Mouse (Mus musculus): ENCODE results near the gene Sem1. TPM values are rescaled to one million over a fixed set of nuclear protein-coding genes. Genes with fewer than 3 reads are reported as not detected.

Sem1 gene
- total RNA-seq (2021) = 100 to 1,000 TPM in 1 of 2 experiments, 10 to 100 TPM in 1; 92.7 to 105 TPM
- 33.3 and 44.7 TPM in 2 replicates for polyA plus RNA-seq (2012; rRNA removed)
- long read RNA-seq, transcript Sem1-201 (3 exons, 1,472 nt) = major isoform, 277 of 286 reads
- long read RNA-seq, partial matches to known transcripts = 5 of 286 reads
- long read RNA-seq, other reads (novel, unspliced or antisense) = 4 of 286 reads

DNA sequence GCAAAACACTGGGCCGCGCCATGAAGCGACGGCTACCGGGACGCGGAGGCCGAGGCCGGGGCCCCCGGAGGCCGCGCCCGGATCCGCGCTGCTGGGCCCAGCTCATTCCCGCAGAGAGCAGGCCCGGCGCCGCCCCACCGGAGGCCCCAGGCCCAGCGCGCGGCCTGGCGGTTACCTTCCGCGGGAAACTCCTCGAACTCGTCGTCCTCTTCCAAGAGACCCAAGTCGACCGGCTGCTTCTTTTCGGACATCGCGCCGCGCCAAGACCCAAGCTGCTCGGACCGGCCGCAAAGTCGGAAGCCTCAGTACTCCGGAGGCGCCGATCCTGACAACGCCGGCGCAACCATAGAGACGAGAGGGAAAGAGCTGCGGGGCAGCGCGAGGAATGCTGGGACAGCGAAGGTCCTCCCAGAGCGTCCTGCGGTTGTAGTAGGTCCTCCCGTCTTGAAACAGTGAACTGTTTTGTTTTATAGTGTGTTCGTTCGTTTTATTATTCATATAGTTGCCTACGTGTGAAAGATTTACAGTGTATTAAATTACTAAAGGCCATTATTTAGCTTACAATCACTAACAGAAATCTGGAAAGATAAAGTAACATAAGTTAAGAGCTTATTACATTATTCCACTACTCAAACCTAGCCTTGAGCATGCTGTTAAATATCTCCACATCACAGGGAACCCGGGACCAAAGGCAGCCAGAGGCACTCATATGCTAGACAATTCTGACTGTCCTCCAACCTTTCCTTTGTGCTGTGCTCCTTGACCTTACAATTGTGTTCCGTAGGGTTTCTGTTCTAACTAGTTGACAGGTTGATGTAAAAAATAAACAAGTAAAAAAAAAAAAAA lies at the start of gene Sem1:
Sem1 (minus strand) TSS at position 360 of the 846 bp plus-strand sequence.
- no peak for TF ChIP-seq CTCF (IDR thresholded peaks at IDR 0.05)
- peak; percentile 68 for TF ChIP-seq POLR2A (IDR thresholded peaks at IDR 0.05; ENCODE audit: insufficient read depth, low read depth, low read length)
- 0 out of 2 replicates have a peak, but pooled peaks have one; percentile 17 for TF ChIP-seq EP300 (IDR thresholded peaks at IDR 0.05; ENCODE audit: insufficient read depth, low read depth, low read length)
- H3K9ac ChIP-seq (ENCODE audit: low read depth, low read length) = peak within 1 kb of the TSS; percentile 97
- 0 out of 2 replicates have a peak, but pooled peaks cover 3% of the 10 kb centered on the region for H3K79me2 ChIP-seq (replicated peaks; ENCODE audit: control insufficient read depth, insufficient read depth, low read length)
- H3K27ac ChIP-seq = peak within 1 kb of the TSS; percentile 96
- H3K4me3 ChIP-seq = peak within 1 kb of the TSS; percentile 94
- no peaks in the 10 kb centered on the region for H3K27me3 ChIP-seq (ENCODE audit: control insufficient read depth, insufficient read depth, low read length)
- DNase-seq = peak; percentile 92 to 94
- under 1% methylated on average over 59 of the region's 59 CpGs for WGBS
- H3K4me1 ChIP-seq (ENCODE audit: control insufficient read depth, insufficient read depth, low read length) = peaks cover 12% of the 10 kb centered on the region
- peaks cover 15% of the 10 kb centered on the region for H3K36me3 ChIP-seq (ENCODE audit: control insufficient read depth, insufficient read depth, low read length)
- intact Hi-C loops (cut with DNase I) = loop anchor here (5.0 to 10.0 kb wide), 2 partner anchors 274 to 379 kb away; partner anchors contain the start of gene Sdhaf3

DNA sequence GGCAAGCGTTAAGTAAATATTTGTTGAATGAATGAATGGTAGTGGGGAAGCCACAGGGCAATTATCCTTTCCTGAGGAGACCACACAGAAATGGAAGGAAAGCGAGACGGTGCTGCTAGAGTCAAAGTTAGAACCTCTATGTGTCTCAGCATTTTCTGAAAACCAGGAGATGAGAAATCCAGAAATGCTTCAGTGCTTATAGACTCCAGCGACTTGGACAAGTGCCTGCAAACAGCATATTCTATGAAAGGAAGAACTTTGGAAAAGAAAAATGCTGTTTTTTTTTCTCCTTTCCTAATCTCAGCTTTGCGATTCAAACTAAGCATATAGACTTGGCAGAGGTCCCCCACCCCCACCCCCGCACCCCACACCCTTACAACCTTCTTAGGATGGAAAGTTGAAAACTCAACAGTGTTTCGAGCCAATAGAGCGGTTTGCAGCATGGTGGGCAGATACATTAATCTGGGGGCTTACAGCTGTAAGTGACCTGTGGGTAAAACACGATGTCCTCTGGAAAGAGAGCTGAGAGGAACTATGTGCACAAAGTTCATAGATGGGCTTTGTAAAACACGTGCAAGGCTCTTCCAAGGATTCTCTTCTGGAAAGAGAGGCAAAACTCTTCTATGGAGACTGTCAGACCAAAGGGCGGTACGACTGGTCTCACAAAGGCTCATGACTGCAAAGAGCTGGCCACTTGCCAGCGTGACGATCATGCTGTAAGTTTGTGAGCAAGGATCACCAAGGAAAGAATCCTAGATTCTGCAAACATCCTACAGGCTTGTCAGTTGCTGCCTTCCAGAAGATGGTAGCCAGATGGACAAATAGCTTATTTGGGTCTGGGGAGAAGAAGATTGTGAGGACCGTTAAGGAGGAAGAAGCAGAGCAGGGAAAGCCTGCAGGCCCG lies 44.6 kb upstream of the Sem1 start:
- no peak overlapping the region for H3K4me3 ChIP-seq
- WGBS = 48% methylated on average over 16 of the region's 16 CpGs
- DNase-seq = peak; percentile 13 to 35
- no peaks in the 10 kb centered on the region for H3K27me3 ChIP-seq (ENCODE audit: control insufficient read depth, insufficient read depth, low read length)
- no peaks in the 10 kb centered on the region for H3K4me1 ChIP-seq (ENCODE audit: control insufficient read depth, insufficient read depth, low read length)
- no peak overlapping the region for H3K9ac ChIP-seq (ENCODE audit: low read depth, low read length)
- TF ChIP-seq POLR2A (IDR thresholded peaks at IDR 0.05; ENCODE audit: insufficient read depth, low read depth, low read length) = no peak
- no peak for TF ChIP-seq CTCF (IDR thresholded peaks at IDR 0.05)
- TF ChIP-seq EP300 (IDR thresholded peaks at IDR 0.05; ENCODE audit: insufficient read depth, low read depth, low read length) = no peak
- intact Hi-C loops (cut with DNase I) = no loop called here
- no peak overlapping the region for H3K27ac ChIP-seq
- H3K79me2 ChIP-seq (replicated peaks; ENCODE audit: control insufficient read depth, insufficient read depth, low read length) = no peaks in the 10 kb centered on the region
- no peaks in the 10 kb centered on the region for H3K36me3 ChIP-seq (ENCODE audit: control insufficient read depth, insufficient read depth, low read length)

DNA sequence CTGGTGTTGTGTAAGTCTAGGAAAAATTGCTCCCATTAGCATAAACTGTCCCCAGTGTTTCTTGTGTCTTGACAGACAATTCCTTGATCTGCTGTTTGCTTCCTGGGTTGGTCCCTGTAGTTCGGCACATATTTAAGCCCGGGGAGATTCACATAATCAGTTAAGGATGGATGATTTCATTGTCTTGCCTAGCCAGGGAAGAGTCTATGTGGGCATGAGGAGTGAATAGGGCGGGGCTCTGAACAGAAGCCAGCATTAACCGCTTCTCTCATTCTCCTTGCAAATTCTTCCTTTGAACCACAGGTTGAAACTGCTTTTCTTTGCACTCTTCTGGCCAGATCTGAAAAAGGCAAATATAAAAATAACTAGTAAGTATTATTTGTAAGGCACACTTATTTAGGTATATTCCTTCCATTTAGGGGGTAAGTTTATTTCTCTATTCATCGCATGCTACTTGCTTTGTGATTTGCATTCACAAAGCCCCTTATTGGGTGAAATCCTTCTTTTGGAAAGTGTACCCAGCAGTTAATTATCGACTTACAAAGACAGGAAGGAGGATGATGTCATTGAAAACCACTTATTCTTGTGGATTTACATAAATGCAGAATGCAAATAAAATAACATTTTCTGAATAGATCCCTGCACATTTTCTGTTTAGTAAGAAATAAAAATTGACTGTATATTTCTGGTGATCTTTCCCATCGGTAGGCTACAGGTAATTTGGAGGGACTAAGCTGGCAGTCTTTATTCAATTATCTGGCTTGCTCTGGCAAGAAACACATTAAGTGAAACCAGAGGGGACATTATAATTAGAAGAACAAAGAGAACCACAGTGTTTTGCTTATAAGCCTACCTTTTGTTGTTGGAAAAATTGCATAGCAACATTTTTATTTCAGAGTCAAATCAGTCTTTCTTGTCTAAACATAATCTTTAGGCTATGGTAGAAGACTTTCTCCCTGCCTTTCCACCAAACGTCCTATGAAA lies 25.4 kb upstream of the Sem1 start:
- no peaks in the 10 kb centered on the region for H3K36me3 ChIP-seq (ENCODE audit: control insufficient read depth, insufficient read depth, low read length)
- 64% methylated on average over 8 of the region's 8 CpGs for WGBS
- H3K27me3 ChIP-seq (ENCODE audit: control insufficient read depth, insufficient read depth, low read length) = no peaks in the 10 kb centered on the region
- H3K4me1 ChIP-seq (ENCODE audit: control insufficient read depth, insufficient read depth, low read length) = no peaks in the 10 kb centered on the region
- no peak for DNase-seq
- H3K27ac ChIP-seq = no peak overlapping the region
- no peaks in the 10 kb centered on the region for H3K79me2 ChIP-seq (replicated peaks; ENCODE audit: control insufficient read depth, insufficient read depth, low read length)
- H3K4me3 ChIP-seq = no peak overlapping the region
- TF ChIP-seq POLR2A (IDR thresholded peaks at IDR 0.05; ENCODE audit: insufficient read depth, low read depth, low read length) (no peak), CTCF (IDR thresholded peaks at IDR 0.05) (no peak), EP300 (IDR thresholded peaks at IDR 0.05; ENCODE audit: insufficient read depth, low read depth, low read length) (no peak)
- no peak overlapping the region for H3K9ac ChIP-seq (ENCODE audit: low read depth, low read length)
- intact Hi-C loops (cut with DNase I) = no loop called here

DNA sequence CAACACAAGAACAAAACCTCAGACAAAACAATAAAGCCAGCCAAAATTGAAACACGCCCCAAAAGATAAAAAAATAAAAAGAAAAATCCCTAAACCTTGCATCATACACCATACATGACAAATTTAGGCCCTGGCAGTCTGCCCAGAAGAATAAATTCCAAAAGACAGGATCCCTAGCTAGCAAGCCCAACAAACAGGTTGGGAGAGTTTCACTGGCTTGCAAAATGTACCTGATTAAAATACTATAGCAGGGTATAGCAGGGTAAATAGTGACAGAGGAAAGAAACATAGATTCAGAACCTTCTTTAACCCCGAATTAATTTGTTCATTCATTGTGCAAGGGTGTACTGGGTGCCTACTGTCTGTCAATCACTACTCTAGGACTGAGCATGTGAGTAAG lies 7.8 kb upstream of the Sem1 start:
- intact Hi-C loops (cut with DNase I) = no loop called here
- Histone ChIP-seq H3K9ac (ENCODE audit: low read depth, low read length) (no peak overlapping the region), H3K27ac (no peak overlapping the region), H3K36me3 (ENCODE audit: control insufficient read depth, insufficient read depth, low read length) (no peaks in the 10 kb centered on the region), H3K79me2 (replicated peaks; ENCODE audit: control insufficient read depth, insufficient read depth, low read length) (no peaks in the 10 kb centered on the region), H3K4me1 (ENCODE audit: control insufficient read depth, insufficient read depth, low read length) (no peaks in the 10 kb centered on the region), H3K4me3 (no peak overlapping the region), H3K27me3 (ENCODE audit: control insufficient read depth, insufficient read depth, low read length) (no peaks in the 10 kb centered on the region)
- TF ChIP-seq POLR2A (IDR thresholded peaks at IDR 0.05; ENCODE audit: insufficient read depth, low read depth, low read length) (no peak), CTCF (IDR thresholded peaks at IDR 0.05) (no peak), EP300 (IDR thresholded peaks at IDR 0.05; ENCODE audit: insufficient read depth, low read depth, low read length) (no peak)
- DNase-seq = no peak
- 57% methylated on average over 2 of the region's 2 CpGs for WGBS

DNA sequence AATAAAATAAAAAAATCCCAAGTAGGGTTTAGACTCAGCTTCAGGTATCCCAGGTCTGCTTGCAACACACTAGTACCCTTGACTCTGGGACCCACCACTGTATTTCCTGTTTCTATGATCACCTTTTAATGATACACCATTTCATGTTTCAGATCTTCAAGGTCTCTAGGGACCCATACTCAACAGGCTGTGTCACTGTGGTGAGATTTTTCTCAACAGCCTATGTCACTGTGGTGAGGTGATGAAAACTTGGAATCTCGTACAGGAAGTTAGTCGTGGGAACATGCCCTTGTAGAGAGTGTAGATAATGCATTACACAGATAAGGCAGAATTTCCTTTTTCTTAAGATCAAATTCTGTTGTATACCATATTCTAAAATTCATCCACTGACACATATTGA lies 3.4 kb upstream of the Sem1 start:
- 30% methylated on average over 2 of the region's 2 CpGs for WGBS
- Histone ChIP-seq H3K4me1 (ENCODE audit: control insufficient read depth, insufficient read depth, low read length) (peaks cover 5% of the 10 kb centered on the region), H3K27me3 (ENCODE audit: control insufficient read depth, insufficient read depth, low read length) (no peaks in the 10 kb centered on the region), H3K36me3 (ENCODE audit: control insufficient read depth, insufficient read depth, low read length) (peaks cover 5% of the 10 kb centered on the region), H3K79me2 (replicated peaks; ENCODE audit: control insufficient read depth, insufficient read depth, low read length) (0 out of 2 replicates have a peak, but pooled peaks cover 1% of the 10 kb centered on the region), H3K27ac (no peak overlapping the region), H3K4me3 (no peak overlapping the region), H3K9ac (ENCODE audit: low read depth, low read length) (no peak overlapping the region)
- TF ChIP-seq CTCF (IDR thresholded peaks at IDR 0.05) (no peak), POLR2A (IDR thresholded peaks at IDR 0.05; ENCODE audit: insufficient read depth, low read depth, low read length) (no peak), EP300 (IDR thresholded peaks at IDR 0.05; ENCODE audit: insufficient read depth, low read depth, low read length) (no peak)
- intact Hi-C loops (cut with DNase I) = no loop called here
- no peak for DNase-seq

All from heart, adult 2 months (tissue).